Mouse (Mus musculus): Measurements from ENCODE around the gene Jmjd8.

DNA sequence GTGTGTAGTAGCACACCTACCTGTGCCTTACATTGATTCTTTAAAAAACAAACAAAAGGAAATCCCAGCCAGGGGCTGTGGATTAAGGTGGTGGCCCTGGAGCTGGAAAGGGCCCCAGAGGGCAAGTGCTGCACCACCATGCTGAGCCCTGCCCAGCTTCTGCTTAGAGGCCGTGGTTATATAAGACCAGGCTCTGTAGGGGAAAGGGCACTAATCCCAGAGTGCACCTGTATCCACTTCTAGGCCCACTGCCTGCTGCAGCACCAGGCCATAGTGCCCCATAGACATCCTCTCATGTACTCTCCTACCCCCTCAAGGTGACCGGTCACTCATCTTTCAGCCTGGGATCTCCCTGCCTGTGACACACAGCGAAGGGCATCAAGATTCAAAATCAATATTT lies 37.5 kb downstream of the Jmjd8 start:
- TF ChIP-seq EP300 (optimal IDR thresholded peaks at IDR 0.05) (no peak), CTCF (IDR thresholded peaks at IDR 0.05; ENCODE audit: low read depth) (no peak)

Measured in stomach, postnatal 0 days (tissue).